Mouse (Mus musculus): ENCODE measurements around the gene Nupl2. TPM values are rescaled to one million over a fixed set of nuclear protein-coding genes. Genes with fewer than 3 reads are reported as not detected.
A peak's percentile ranks its signal among the peaks of the same experiment; 100 is the strongest.

Nupl2 gene
- polyA plus RNA-seq (2011; ENCODE audit: insufficient read length, low read depth, missing spikeins): 13.6 and 16.2 TPM in 2 replicates

DNA sequence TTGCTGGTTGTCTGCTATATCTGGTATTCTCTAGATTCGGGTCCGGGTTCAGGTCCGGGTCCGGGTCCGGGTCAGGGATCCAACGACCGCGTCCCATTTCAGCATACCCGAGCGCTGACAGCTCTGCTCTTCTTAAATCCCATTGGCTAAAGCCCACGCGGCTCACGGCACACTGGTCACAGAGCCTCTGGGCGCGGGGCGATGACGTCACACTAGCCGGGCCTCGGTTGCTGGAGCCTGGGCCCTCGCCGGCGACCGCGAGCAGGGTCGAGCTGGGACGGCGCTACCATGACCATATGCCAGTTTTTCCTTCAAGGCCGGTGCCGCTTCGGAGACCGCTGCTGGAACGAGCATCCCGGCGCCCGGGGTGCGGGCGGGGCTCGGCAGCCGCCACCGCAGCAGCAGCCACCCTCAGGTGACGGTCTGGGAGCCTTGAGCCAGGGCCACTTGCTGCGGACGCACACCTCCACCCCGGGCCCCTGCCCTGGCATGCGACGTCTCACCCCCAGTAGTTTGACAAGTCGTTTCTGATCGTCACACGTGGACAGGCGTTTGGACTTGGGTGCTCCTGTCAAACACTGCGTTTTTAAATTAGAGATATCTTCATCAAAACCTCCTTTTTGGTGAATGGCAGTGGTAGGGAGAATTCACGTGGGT lies at the start of gene Nupl2:
TSS of gene Nupl2 (plus strand) at position 175 of the 657 bp plus-strand sequence.
- TF ChIP-seq POLR2A (IDR thresholded peaks at IDR 0.05; ENCODE audit: low read depth, low read length): peak; percentile 80
- TF ChIP-seq CTCF (IDR thresholded peaks at IDR 0.05; ENCODE audit: borderline replicate concordance, insufficient read depth, low read length): no peak
- Histone ChIP-seq H3K27ac (ENCODE audit: insufficient read depth, low read length) (no peak within 1 kb of the TSS), H3K4me1 (ENCODE audit: control insufficient read depth, insufficient read depth, low read length) (peaks cover 4% of the 10 kb centered on the region; the same call in 1 of the 2 replicates), H3K4me3 (ENCODE audit: insufficient read depth, low read length) (peak within 1 kb of the TSS; percentile 83)

GRCm38 (mm10) chr5:24122221-24122620 lies 42.5 kb upstream of the Nupl2 start:
- TF ChIP-seq CTCF (IDR thresholded peaks at IDR 0.05; ENCODE audit: borderline replicate concordance, insufficient read depth, low read length): no peak
- no peak for TF ChIP-seq POLR2A (IDR thresholded peaks at IDR 0.05; ENCODE audit: low read depth, low read length)
- H3K4me3 ChIP-seq (ENCODE audit: insufficient read depth, low read length): no peak overlapping the region
- no peak overlapping the region for H3K27ac ChIP-seq (ENCODE audit: insufficient read depth, low read length)
- H3K4me1 ChIP-seq (ENCODE audit: control insufficient read depth, insufficient read depth, low read length): no peaks in the 10 kb centered on the region

GRCm38 (mm10) chr5:24124175-24124574 lies 40.6 kb upstream of the Nupl2 start:
- Histone ChIP-seq H3K4me3 (ENCODE audit: insufficient read depth, low read length) (no peak overlapping the region), H3K4me1 (ENCODE audit: control insufficient read depth, insufficient read depth, low read length) (no peaks in the 10 kb centered on the region), H3K27ac (ENCODE audit: insufficient read depth, low read length) (no peak overlapping the region)
- TF ChIP-seq CTCF (IDR thresholded peaks at IDR 0.05; ENCODE audit: borderline replicate concordance, insufficient read depth, low read length) (no peak), POLR2A (IDR thresholded peaks at IDR 0.05; ENCODE audit: low read depth, low read length) (no peak)

GRCm38 (mm10) chr5:24124579-24125276 lies 40.0 kb upstream of the Nupl2 start:
- no peaks in the 10 kb centered on the region for H3K4me1 ChIP-seq (ENCODE audit: control insufficient read depth, insufficient read depth, low read length)
- TF ChIP-seq CTCF (IDR thresholded peaks at IDR 0.05; ENCODE audit: borderline replicate concordance, insufficient read depth, low read length) (no peak), POLR2A (IDR thresholded peaks at IDR 0.05; ENCODE audit: low read depth, low read length) (no peak)
- no peak overlapping the region for H3K27ac ChIP-seq (ENCODE audit: insufficient read depth, low read length)
- H3K4me3 ChIP-seq (ENCODE audit: insufficient read depth, low read length): no peak overlapping the region

DNA sequence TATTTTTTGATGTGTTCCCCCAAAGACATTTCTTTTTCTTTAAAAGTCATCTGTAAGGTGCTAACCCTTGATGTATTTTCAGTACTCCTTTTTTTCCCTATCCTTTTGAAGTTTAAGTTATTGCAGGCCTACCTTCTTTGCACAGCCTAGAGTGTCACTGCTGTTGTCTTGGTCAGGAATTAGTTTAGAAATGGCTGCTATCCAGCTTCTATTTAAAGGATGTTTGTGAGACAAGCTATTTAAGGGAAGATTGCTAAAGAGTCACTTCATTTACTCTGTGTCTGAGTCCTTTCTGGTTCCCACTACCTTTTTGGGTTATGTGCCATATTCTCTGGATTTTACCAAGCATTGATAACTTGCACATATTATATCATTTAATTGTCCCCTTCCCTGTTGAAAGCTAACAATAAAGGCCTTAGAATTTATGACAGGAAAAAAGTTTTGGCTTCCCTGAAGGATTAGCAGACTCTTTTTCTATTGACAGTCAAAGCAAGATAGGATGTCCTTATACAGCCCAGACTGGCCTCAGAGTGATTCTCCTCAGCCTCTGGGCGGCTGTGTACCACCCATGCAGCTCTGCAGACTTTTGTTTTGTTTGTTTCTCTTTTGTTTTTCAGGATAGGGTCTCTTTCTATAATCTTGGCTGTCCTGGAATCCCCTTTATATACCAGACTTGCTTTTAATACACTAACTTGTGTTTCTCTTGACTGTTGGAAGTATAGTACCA lies 38.7 kb upstream of the Nupl2 start:
- H3K4me3 ChIP-seq (ENCODE audit: insufficient read depth, low read length): no peak overlapping the region
- H3K4me1 ChIP-seq (ENCODE audit: control insufficient read depth, insufficient read depth, low read length): no peaks in the 10 kb centered on the region
- no peak for TF ChIP-seq CTCF (IDR thresholded peaks at IDR 0.05; ENCODE audit: borderline replicate concordance, insufficient read depth, low read length)
- TF ChIP-seq POLR2A (IDR thresholded peaks at IDR 0.05; ENCODE audit: low read depth, low read length): no peak
- no peak overlapping the region for H3K27ac ChIP-seq (ENCODE audit: insufficient read depth, low read length)

GRCm38 (mm10) chr5:24126967-24127366 lies 37.8 kb upstream of the Nupl2 start:
- H3K4me1 ChIP-seq (ENCODE audit: control insufficient read depth, insufficient read depth, low read length): no peaks in the 10 kb centered on the region
- no peak for TF ChIP-seq POLR2A (IDR thresholded peaks at IDR 0.05; ENCODE audit: low read depth, low read length)
- no peak for TF ChIP-seq CTCF (IDR thresholded peaks at IDR 0.05; ENCODE audit: borderline replicate concordance, insufficient read depth, low read length)
- H3K27ac ChIP-seq (ENCODE audit: insufficient read depth, low read length): no peak overlapping the region
- H3K4me3 ChIP-seq (ENCODE audit: insufficient read depth, low read length): no peak overlapping the region

DNA sequence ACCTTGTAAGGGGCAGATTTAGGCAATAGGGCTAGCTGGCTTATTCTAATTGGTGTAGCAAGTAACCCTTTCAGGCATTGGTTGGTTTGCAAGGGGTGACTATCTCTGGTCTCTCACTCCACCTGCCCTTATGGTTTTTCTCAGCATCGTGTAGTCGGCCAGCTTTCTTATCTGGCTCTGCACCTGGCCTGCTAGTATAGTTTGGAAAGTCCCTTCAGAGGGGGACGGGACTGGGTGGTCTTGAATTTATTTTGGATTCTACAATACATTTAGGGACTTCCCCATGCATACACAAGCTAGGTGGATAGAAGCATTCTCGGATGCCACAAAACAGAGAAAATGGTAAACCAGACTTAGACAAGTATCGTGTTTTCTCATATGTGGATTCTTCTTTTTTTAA lies 17.8 kb upstream of the Nupl2 start:
- H3K27ac ChIP-seq (ENCODE audit: insufficient read depth, low read length): no peak overlapping the region
- TF ChIP-seq POLR2A (IDR thresholded peaks at IDR 0.05; ENCODE audit: low read depth, low read length): no peak
- no peaks in the 10 kb centered on the region for H3K4me1 ChIP-seq (ENCODE audit: control insufficient read depth, insufficient read depth, low read length)
- H3K4me3 ChIP-seq (ENCODE audit: insufficient read depth, low read length): no peak overlapping the region

- H3K27ac ChIP-seq (ENCODE audit: insufficient read depth, low read length): no peak overlapping the region
- no peaks in the 10 kb centered on the region for H3K4me1 ChIP-seq (ENCODE audit: control insufficient read depth, insufficient read depth, low read length)
- H3K4me3 ChIP-seq (ENCODE audit: insufficient read depth, low read length): no peak overlapping the region
- TF ChIP-seq CTCF (IDR thresholded peaks at IDR 0.05; ENCODE audit: borderline replicate concordance, insufficient read depth, low read length): no peak
Observed at GRCm38 (mm10) chr5:24152199-24152598, 12.6 kb upstream of the Nupl2 start.

- H3K27ac ChIP-seq (ENCODE audit: insufficient read depth, low read length): no peak overlapping the region
- H3K4me1 ChIP-seq (ENCODE audit: control insufficient read depth, insufficient read depth, low read length): no peaks in the 10 kb centered on the region
- TF ChIP-seq POLR2A (IDR thresholded peaks at IDR 0.05; ENCODE audit: low read depth, low read length): no peak
- TF ChIP-seq CTCF (IDR thresholded peaks at IDR 0.05; ENCODE audit: borderline replicate concordance, insufficient read depth, low read length): no peak
- H3K4me3 ChIP-seq (ENCODE audit: insufficient read depth, low read length): no peak overlapping the region
Observed at GRCm38 (mm10) chr5:24156774-24157173, 8.0 kb upstream of the Nupl2 start.

GRCm38 (mm10) chr5:24167263-24167662 lies 2.5 kb downstream of the Nupl2 start:
- Histone ChIP-seq H3K27ac (ENCODE audit: insufficient read depth, low read length) (no peak overlapping the region), H3K4me3 (ENCODE audit: insufficient read depth, low read length) (no peak overlapping the region), H3K4me1 (ENCODE audit: control insufficient read depth, insufficient read depth, low read length) (peaks cover 4% of the 10 kb centered on the region; the same call in 1 of the 2 replicates)
- TF ChIP-seq CTCF (IDR thresholded peaks at IDR 0.05; ENCODE audit: borderline replicate concordance, insufficient read depth, low read length) (peak; percentile 18; the same call in 1 of the 2 replicates), POLR2A (IDR thresholded peaks at IDR 0.05; ENCODE audit: low read depth, low read length) (no peak)

Data from embryonic fibroblast, embryonic 13.5 days (primary cell).